Mouse (Mus musculus): Measurements from ENCODE around the gene Col13a1.

Gene Col13a1

DNA sequence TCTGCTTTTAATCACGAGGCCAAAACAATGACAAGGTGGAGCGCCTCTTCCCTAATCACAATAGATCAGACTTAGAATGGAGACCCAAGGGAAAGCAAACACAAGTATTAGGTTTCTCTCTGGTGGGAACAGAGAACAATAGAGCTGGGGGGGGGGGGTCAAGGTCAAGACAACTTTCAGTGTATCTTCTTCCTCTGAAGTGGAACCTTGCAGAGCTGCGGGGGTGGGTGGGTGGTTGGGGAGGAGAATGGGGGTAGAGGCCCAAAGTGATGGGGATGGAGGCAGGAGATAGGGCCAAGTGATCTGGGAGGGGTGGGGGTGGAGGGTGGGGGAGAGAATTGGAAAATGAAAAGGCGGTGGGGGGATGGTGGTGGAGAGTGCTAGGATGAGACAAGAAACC lies 149.9 kb downstream of the Col13a1 start:
- no peak for DNase-seq (ENCODE audit: low read depth, low spot score)

DNA sequence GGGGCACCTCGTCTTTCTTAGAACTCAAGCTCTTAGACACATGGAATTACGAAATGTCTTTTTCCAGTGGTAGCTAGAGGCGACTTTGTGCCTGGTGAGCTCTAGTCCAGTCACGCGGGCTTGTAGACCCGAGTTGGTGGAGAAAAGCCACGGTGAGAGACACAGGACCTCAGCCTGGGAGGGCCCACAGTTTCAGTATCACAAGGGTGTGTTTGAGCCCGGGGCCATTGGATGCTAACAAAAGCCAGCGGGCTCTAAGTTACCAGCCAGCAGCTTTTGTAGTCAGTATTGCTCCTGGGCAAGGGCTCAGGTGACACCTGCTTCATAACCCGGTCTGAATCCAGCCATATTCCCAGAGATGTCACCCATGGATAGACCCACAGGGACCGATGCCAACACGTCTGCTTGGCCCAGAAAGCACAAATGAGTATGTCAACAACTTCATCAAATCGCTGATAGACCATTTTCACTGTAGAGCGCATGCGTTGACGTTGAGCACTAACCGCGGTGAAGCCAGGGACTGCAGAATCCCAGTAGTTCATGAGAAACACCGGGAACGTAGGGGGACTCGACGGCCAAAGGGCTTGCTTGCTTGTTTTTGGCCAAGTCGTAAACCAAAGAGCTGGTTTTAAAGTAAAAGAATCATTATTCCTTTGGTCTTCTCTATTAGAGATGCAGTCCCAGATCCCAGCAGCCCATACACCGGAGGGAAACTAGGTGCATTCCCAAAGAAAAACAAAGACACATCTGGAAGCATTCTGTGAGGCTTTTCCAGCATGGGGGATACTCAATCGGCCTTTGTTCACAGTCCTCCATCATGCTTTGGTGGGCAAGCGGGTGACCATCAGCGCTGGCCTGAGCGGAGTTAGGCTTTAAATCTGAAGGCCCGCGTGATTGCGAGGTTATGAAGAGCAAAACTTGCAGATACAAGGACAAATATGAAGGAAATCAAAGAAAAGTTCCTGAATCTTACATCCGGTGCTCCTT lies 150.7 kb downstream of the Col13a1 start:
- no peak for DNase-seq (ENCODE audit: low read depth, low spot score)

DNA sequence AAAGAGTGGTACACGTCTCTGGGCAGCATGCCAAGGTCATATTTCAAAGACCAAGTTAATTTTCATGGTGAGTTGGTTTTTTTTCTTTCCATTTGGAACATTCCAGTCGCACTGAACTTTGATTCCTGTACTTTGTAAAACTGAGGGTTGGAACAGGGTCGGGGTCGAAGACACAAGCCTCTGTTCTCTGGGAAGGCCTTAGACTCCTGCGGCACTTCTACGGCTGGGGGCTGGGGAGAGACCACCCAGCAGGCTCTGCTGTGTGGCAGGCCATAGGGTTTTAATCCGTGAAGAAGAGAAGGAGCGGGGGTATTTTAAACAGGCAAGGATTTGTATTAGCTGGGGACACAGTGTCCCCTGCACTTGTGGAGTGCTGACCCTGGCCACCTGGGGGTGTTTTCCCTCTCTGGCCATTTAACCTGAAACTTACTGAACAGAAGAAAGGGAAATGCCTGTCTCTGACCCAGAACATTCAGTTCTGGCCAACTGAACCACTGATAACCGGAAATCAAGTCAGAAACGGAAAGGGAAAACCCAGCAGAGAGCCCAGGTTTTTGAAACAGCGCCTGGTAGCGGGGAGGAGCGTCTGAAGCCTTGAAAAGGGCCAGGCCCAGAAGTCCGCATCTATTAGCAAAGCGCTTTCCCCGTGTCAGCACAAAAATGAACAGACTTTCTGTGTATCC lies 152.0 kb downstream of the Col13a1 start:
- peak; percentile 30 for DNase-seq (ENCODE audit: low read depth, low spot score)

DNA sequence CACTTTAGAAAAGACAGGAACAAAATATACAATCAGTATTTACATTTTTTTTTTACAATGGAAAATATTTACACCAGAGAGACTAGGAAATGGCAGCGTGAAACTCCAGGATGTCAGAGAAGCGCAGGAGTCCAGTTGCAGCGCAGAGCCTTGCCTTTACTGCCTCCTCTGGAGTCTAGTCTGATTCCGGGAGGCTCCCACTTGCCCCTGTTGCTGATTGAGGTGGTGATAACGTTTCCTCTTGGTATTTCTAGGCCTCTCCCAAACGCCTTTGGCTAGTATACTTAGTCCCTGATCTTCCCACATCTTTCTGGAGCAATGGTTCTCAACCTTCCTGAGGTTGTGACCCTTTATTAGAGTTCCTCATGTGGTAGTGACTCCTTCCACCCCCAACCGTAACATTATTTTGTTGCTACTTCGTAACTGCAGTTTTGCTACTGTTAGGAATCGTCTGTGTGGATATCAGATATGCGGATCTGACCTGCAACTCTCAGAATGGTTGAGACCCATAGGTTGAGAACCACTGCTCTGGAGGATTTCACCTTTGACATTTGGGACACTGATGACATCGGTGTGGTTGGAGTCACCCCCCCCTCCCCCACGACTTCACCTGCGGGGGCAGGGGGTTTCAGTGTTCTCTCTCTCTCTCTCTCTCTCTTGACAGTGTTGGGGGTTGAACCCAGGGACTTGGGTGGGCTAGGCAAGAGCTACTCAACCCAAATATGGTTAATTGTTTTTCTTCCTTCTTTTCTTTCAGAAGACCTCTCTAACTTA lies 152.7 kb downstream of the Col13a1 start:
- DNase-seq (ENCODE audit: low read depth, low spot score): no peak

DNA sequence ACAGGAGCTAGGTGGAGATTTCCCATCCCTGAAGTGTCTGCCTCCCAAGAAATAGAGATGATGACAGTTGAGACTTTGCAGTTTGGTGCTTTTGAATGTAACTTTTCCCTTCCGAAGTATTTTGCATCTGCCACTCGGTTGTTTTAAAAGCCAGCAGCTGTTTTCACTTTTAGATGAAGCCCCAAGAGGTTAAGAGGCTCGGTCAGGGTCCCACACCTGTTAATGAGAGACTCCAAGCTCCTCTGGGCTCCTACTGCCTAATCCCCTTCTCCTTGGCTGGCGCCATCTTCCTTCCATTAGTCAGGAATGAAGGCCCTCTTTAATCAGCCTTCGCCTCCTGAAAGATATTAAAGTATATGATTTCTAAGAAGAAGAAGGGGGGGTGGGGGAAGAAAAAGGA lies 153.4 kb downstream of the Col13a1 start:
- peak; percentile 16 for DNase-seq (ENCODE audit: low read depth, low spot score)

DNA sequence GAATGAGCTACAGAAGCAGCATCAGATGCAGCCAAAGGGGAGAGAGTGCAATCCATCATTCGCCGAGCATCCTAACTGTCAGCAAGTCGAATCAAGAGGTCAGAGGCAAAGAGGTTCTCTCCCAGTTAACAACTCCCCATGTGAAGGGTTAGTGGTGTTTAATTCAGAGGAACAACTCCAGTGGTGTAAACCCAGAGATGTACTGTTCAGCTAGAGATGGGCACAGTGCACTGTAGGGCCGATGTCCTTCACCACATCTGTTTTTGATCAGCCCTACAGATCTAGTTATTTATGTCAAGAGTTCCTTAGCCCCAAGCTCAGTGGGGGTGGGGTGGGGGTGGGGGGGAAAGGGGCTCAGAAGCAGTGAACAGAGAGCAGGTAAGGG lies 155.2 kb downstream of the Col13a1 start:
- no peak for DNase-seq (ENCODE audit: low read depth, low spot score)

DNA sequence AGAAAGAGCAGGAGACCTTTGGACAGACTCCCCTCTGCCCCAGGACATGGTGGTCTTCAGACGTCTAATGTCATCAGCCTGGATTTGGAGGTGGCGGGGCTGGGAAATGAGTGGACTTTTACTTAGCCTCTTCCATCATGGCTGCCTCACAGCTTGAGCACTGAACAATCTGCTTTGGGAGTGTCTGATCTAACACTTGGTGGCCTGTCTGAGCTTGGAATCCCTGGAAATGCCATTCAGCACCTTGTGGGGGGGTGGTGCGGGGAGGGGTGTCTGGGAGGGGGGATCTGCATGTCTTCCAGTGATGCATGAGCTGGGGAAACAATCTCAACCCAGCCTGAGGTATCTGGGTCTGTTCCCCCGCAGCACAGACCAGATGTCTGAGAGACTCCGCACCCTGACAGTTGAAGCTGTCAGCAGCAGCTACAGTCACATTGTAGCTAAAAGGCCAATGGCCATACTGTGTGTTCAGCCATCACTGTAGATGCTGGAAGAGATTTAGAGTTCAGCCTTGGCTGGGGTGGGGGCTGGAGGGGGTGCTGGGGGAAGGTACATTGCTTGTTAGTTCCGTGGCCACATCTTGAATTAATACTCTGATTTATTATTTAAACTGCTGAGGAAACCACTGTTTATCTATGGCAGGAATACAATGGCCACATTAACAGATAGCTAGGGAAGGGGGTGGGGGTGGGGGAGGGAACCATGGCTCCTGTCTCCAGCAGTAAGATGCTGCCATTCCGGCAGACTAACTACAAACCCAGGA lies 155.8 kb downstream of the Col13a1 start:
- no peak for DNase-seq (ENCODE audit: low read depth, low spot score)

DNA sequence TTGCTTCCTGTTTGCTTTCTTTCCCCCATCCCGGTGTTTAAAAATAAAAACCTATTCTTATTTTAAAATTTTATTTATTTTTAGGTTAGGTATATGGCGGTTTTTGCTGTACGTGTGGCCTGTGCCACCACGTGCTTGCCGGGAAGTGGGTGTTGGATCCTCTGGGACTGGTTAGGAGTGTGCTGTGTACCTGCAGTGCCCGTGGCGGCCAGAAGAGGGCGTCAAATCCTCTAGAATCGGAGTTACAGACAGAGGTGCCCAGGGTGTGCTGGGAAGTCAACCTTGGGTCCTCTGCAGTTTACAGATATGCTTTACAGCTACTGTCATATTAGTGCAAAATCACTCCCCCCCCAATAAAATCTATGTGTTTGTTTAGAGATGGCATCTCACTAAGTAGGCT lies 158.9 kb downstream of the Col13a1 start:
- peak; percentile 31 for DNase-seq (ENCODE audit: low read depth, low spot score)

DNA sequence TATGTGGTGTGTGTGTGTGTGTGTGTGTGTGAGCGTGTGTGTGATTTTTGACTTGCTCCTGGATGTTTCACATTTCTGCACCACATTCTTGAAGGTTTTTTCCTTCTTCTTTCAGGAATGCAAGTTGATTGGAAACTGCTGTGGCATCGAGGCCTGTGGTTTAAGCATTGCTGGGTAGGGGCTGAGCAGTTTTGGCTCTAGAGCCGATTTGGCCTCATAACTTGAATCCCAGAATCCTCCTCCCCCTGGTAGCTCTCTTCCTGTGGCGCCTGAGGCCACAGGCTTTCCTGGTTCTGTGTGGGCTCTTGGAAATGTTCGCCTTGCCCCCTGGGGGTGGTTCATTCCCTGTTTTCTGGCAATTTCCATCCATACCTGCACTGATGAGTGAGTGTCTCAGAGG lies 166.9 kb downstream of the Col13a1 start:
- DNase-seq (ENCODE audit: low read depth, low spot score): no peak

DNA sequence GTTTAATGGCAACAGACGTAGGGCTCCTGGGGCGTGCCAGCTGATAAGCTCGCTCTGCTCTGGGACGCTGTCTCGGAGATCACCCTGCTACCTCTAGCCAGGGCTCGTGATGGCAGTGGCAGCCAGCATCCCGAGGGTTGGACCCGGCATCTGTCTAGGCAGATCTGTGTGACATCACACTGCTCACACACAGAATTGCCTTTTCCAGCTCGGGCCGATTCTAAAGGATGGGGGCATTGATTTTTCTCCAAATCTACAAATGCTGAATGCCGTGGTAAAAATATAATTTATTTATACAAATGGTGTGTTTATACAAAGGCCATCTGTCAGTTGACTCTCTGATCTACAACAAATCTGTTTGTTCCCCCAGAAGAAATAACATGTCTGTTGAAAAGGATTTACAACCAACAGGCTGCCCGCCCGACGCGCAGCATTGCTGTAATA lies 180.8 kb downstream of the Col13a1 start:
- DNase-seq (ENCODE audit: low read depth, low spot score): no peak

DNA sequence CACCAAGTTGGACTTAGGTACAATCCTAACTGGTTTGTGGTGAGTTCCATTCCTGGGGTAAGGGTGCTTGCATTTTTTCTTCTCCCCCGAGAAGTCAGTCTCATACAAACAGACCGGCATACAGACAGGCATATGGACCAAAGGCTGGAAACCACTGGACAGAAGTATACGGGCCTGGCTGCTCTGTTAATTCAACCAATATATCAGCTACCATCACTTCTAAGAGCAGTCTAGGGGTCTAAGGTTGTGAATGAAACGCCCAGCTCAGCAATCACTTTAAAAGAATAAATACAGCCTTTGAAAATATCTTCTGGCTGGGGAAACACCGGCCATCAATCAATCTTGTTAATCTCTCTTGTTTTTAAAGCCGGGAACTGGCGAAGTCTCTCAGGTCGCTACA lies 183.4 kb downstream of the Col13a1 start:
- DNase-seq (ENCODE audit: low read depth, low spot score): no peak

DNA sequence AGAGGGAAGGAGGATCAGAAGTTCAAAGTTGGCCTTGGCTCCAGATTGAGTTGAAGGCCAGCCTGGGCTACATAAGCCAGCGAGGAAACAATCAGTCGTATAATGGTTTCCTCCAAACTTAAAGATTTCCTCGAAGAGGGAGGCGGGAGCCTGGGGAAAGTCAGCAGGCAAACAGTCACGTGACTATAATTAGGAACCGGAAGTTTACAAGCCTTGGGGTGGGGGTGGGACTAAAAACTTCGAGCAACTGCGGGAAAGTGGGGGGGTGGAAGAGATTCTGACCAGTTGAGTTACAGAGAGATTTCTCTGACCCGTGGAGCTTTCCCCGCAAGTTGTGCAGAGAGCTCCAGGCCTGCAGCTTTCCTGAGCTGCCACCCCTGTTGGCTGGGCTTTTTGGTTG lies 183.9 kb downstream of the Col13a1 start:
- no peak for DNase-seq (ENCODE audit: low read depth, low spot score)

DNA sequence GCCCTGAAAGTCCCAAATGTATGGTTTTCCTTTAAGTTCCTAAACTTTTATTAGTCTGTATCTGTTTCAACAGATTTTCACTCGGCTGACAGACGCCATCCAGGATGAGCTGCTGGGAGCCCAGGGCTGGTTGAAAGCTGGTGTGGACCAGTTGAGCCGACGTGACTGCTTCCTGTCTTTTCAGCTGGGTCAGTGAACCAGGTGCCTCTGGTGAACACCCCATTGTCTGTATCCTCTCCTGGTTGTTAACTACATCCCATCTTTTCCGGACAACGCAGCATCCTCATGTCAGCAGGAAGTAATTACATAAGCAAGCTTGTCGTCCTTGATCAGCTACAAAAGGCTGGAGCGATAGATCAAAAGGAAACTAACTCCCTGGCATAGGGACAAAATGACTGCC lies 185.9 kb downstream of the Col13a1 start:
- no peak for DNase-seq (ENCODE audit: low read depth, low spot score)

DNA sequence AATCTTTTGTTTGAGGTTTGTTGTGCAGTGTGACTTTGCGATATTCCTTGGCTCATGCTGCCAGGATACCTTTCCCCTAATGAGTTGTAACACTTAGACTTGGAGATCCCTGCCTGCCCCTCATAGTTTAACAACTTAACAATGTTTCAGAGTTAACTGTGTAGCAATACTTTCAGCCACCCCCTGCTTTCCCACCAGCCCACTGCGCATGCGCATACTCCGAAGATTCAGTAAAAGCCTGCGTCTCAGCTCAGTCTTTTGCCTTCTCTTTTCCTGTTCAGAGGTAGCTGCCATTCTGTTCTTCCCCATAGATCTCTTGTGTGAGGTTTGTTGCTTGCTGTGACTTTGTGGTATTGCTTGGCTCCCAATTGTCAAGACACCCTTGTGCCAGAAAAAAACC lies 190.4 kb downstream of the Col13a1 start:
- no peak for DNase-seq (ENCODE audit: low read depth, low spot score)

All from A20 (cell line).